Mouse (Mus musculus) kidney, adult 2 months (tissue): ENCODE results near the gene Zfp46. TPM values are rescaled to one million over a fixed set of nuclear protein-coding genes. Genes with fewer than 3 reads are reported as not detected.
A peak's percentile ranks its signal among the peaks of the same experiment; 100 is the strongest.

Experiments used
- DNase-seq: peaks from one replicate; pipeline ENCODE4 v3.0.0; 2021
- H3K27ac ChIP-seq: fragments of 200-500 bp; 2 replicates; pipeline ENCODE4 v1.5.1; 2012; ENCODE audit warnings: low read depth, low read length, control low read depth, inconsistent platforms; ENCODE audit not compliant: insufficient read depth
- H3K27me3 ChIP-seq: fragments of 200-500 bp; replicated peaks from 2 replicates; pipeline ENCODE4 v1.6.1; 2012; ENCODE audit warnings: mild to moderate bottlenecking, moderate library complexity, low read length, inconsistent platforms; ENCODE audit not compliant: control insufficient read depth, insufficient read depth
- H3K36me3 ChIP-seq: fragments of 200-500 bp; 2 replicates; pipeline ENCODE4 v1.6.1; 2012; ENCODE audit warnings: mild to moderate bottlenecking, moderate library complexity, low read length, inconsistent platforms; ENCODE audit not compliant: control insufficient read depth, insufficient read depth
- H3K4me1 ChIP-seq: fragments of 200-500 bp; 2 replicates; pipeline ENCODE4 v1.6.1; 2011; ENCODE audit warnings: low read length; ENCODE audit not compliant: control insufficient read depth, insufficient read depth
- H3K4me3 ChIP-seq: fragments of 200-500 bp; 2 replicates; pipeline ENCODE4 v1.5.1; 2011; ENCODE audit warnings: mild to moderate bottlenecking, low read depth, low read length, control low read depth; ENCODE audit not compliant: insufficient read depth
- CTCF ChIP-seq: fragments of 200-500 bp; conservative IDR thresholded peaks from 2 replicates; pipeline ENCODE4 v1.5.1; 2011; ENCODE audit warnings: low read depth, mild to moderate bottlenecking, control low read depth, low read length, moderate library complexity, mixed read lengths; ENCODE audit not compliant: insufficient read depth, insufficient read length
- POLR2A ChIP-seq: fragments of 200-500 bp; IDR thresholded peaks from one replicate; pipeline ENCODE4 v1.6.1; 2011; ENCODE audit warnings: low read depth, low read length, control low read depth
- WGBS: fragments of 180-500 bp; shearing (Covaris S2); methylation state at CpG from one replicate; pipeline ENCODE4 v1.1.7; 2018; 5-methylcytosine and 5-hydroxymethylcytosine counted together
- polyA plus RNA-seq: library from polyadenylated mRNA; depleted of rRNA; stranded (reverse); fragments of >200 nt; gene quantifications from 2 replicates; pipeline ENCODE4 v1.2.3, GENCODE M21; 2012

The Zfp46 gene
- polyA plus RNA-seq, 1 experiment: 10.9 TPM

- Histone ChIP-seq H3K27ac (no peak overlapping the region), H3K4me1 (peaks cover 4% of the 10 kb centered on the region; the same call in 1 of the 2 replicates), H3K4me3 (no peak overlapping the region), H3K27me3 (no peaks in the 10 kb centered on the region), H3K36me3 (peaks cover 13% of the 10 kb centered on the region)
- no peak for DNase-seq
- TF ChIP-seq POLR2A: no peak
- TF ChIP-seq CTCF: no peak
- WGBS: 90% methylated on average over 6 of the region's 6 CpGs
Measured at GRCm38 (mm10) chr4:136291692-136292091, 7.2 kb downstream of the Zfp46 start.

- Histone ChIP-seq H3K4me3 (no peak overlapping the region), H3K27ac (0 out of 2 replicates have a peak overlapping the region, but pooled peaks have one; percentile 24), H3K27me3 (no peaks in the 10 kb centered on the region), H3K36me3 (peaks cover 7% of the 10 kb centered on the region), H3K4me1 (peaks cover 4% of the 10 kb centered on the region; the same call in 1 of the 2 replicates)
- WGBS: 46% methylated on average over 7 of the region's 7 CpGs
- no peak for TF ChIP-seq CTCF
- no peak for TF ChIP-seq POLR2A
- peak; percentile 88 for DNase-seq
Measured at GRCm38 (mm10) chr4:136295941-136296340, 11.5 kb downstream of the Zfp46 start.

GRCm38 (mm10) chr4:136302462-136302861 is 18.0 kb downstream of the Zfp46 start:
- WGBS: 46% methylated on average over 4 of the region's 4 CpGs
- no peak overlapping the region for H3K27ac ChIP-seq
- peak; percentile 15 for DNase-seq
- no peaks in the 10 kb centered on the region for H3K4me1 ChIP-seq
- no peak overlapping the region for H3K4me3 ChIP-seq
- no peaks in the 10 kb centered on the region for H3K27me3 ChIP-seq
- H3K36me3 ChIP-seq: no peaks in the 10 kb centered on the region
- TF ChIP-seq CTCF (no peak), POLR2A (no peak)

- TF ChIP-seq CTCF (no peak), POLR2A (no peak)
- 24% methylated on average over 2 of the region's 2 CpGs for WGBS
- peak; percentile 63 for DNase-seq
- Histone ChIP-seq H3K36me3 (no peaks in the 10 kb centered on the region), H3K4me1 (no peaks in the 10 kb centered on the region), H3K27ac (peak overlapping the region; percentile 59; the same call in 1 of the 2 replicates), H3K4me3 (no peak overlapping the region), H3K27me3 (no peaks in the 10 kb centered on the region)
Measured at GRCm38 (mm10) chr4:136304181-136304580, 19.7 kb downstream of the Zfp46 start.

- TF ChIP-seq POLR2A (no peak), CTCF (no peak)
- 73% methylated on average over 2 of the region's 2 CpGs for WGBS
- Histone ChIP-seq H3K4me1 (peaks cover 5% of the 10 kb centered on the region; the same call in 1 of the 2 replicates), H3K27me3 (no peaks in the 10 kb centered on the region), H3K36me3 (no peaks in the 10 kb centered on the region), H3K4me3 (no peak overlapping the region), H3K27ac (no peak overlapping the region)
- DNase-seq: no peak
Measured at GRCm38 (mm10) chr4:136308355-136308754, 23.9 kb downstream of the Zfp46 start.

- no peaks in the 10 kb centered on the region for H3K36me3 ChIP-seq
- TF ChIP-seq CTCF (no peak), POLR2A (no peak)
- 1% methylated on average over 11 of the region's 11 CpGs for WGBS
- peak; percentile 77 for DNase-seq
- H3K27ac ChIP-seq: peak overlapping the region; percentile 73
- H3K4me3 ChIP-seq: peak overlapping the region; percentile 86
- no peaks in the 10 kb centered on the region for H3K27me3 ChIP-seq
- H3K4me1 ChIP-seq: peaks cover 5% of the 10 kb centered on the region; the same call in 1 of the 2 replicates
Measured at GRCm38 (mm10) chr4:136309780-136310179, 25.3 kb downstream of the Zfp46 start.

- 1% methylated on average over 65 of the region's 65 CpGs for WGBS
- no peaks in the 10 kb centered on the region for H3K36me3 ChIP-seq
- H3K4me3 ChIP-seq: peak within 1 kb of the TSS; percentile 88
- no peak for TF ChIP-seq CTCF
- TF ChIP-seq POLR2A: peak; percentile 25
- H3K4me1 ChIP-seq: peaks cover 5% of the 10 kb centered on the region; the same call in 1 of the 2 replicates
- H3K27me3 ChIP-seq: no peaks in the 10 kb centered on the region
- H3K27ac ChIP-seq: peak within 1 kb of the TSS; percentile 80
- peak; percentile 100 for DNase-seq
Measured at GRCm38 (mm10) chr4:136310229-136311041, 26.0 kb downstream of the Zfp46 start, which contains the start of gene Hnrnpr. Gene Hnrnpr (plus strand): TSS chr4:136310942.
